Mouse (Mus musculus): ENCODE data around the gene Ceacam10.

Ceacam10 gene

DNA sequence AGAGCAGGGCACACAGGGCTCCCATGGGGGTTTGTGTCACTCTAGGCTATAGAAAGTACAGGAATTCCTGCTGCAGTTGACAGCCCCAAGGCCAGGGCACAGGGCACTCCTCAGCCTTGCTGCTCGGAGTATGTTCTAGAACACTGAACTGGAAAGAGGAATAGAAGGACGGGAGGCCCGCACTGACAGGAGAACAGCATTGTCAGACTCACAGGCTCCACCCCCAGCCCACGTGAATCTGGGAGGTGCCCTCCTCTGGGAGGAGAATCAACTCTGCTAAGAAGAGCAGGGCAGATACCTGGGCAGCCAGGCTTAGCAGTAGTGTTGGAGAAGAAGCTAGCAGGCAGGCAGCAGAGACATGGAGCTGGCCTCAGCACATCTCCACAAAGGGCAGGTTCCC is at the start of gene Ceacam10:
TSS of gene Ceacam10 (plus strand) at position 289 of the 400 bp plus-strand sequence.
- peak; percentile 55 for DNase-seq (ENCODE audit: low read depth, low spot score)

GRCm38 (mm10) chr7:24735970-24736670 is 40.9 kb upstream of the Ceacam10 start:
- DNase-seq (ENCODE audit: low read depth, low spot score), result peak; percentile 13

GRCm38 (mm10) chr7:24750695-24751094 is 26.3 kb upstream of the Ceacam10 start:
- no peak for DNase-seq (ENCODE audit: low read depth, low spot score)

- DNase-seq (ENCODE audit: low read depth, low spot score), result no peak
These were observed 25.4 kb upstream of the Ceacam10 start for GRCm38 (mm10) chr7:24751610-24752009.

DNA sequence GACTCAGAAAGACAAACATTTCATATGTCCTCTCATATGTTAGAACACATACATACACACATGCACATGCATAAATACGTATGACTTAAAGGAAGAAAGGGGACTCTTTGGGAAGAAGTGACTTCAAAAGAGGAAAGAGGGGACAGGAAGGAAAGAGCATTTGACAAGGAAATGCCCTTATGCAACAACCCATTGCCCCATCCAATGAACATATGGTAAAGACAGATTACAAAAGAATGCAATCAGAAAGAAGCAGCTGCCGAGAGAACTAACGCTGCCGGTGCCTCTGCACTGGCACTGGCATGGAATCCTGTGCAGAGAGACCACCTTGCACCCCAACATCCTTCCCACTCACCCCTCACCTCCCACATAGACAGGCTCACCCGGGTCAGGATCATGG is 23.5 kb upstream of the Ceacam10 start:
- no peak for DNase-seq (ENCODE audit: low read depth, low spot score)

DNA sequence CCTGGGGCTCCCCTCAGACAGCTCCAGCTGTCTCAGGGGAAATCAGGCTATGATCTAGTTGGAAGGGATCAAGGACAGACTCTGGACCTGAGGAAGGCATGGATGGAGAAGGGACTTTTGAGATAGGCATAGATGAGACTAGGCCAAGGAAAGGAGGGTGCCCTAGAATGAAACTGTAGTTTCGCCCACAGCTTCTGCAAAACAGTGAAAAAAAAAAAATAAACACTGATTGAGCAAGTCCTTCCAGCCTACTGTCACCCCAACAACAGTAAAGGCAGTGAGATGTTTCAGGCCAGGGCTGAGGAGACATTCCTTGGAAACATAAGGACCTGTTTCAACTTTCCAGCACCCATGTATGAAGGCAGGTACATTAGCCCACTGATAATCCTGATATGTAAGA is 18.5 kb upstream of the Ceacam10 start:
- no peak for DNase-seq (ENCODE audit: low read depth, low spot score)

DNA sequence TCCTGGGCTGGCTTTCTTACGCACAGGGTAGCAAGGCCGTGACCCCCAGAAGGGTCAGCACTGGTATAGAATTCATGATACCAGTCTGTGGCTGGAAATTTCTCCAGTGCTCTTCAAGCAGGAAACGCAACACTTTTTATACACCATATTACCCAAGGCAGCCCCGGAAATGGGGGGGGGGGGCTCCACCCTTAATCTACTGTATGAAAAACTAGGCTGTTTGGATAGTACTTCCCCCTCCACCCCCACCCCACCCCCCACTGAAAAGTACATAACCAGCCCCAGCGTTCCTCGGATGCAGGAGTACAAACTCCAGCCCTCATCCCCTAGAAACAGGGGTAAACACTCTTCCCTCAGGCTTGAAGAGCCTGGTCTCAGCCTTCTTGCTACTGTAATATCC is 16.8 kb upstream of the Ceacam10 start, which contains the start of gene Cd177:
TSS of gene Cd177 (minus strand) at position 101 of the 400 bp plus-strand sequence.
- DNase-seq (ENCODE audit: low read depth, low spot score), result no peak

DNA sequence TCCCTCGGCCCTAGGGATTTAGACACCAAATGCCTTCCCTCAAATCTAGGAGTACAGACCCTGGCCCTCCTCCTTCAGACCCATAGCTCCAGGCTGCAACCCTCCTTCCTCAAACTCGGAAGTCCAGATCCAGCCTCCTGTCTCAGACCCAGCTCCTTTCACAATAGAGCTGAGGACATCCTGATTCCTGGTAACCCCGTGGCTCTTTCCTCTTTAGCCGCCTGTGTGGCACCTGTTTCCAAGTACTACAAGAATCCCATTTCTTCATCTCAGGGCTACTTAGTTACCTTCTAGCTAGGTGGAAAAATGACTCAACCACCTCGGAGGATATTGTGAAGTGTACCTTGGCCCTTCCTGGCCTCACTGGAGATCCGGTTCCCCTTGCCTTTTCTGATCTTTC is 15.8 kb upstream of the Ceacam10 start:
- DNase-seq (ENCODE audit: low read depth, low spot score), result no peak

- no peak for DNase-seq (ENCODE audit: low read depth, low spot score)
These were observed 14.4 kb upstream of the Ceacam10 start for GRCm38 (mm10) chr7:24762574-24762973.

GRCm38 (mm10) chr7:24771361-24771760 is 5.6 kb upstream of the Ceacam10 start:
- peak; percentile 67 for DNase-seq (ENCODE audit: low read depth, low spot score)

- no peak for DNase-seq (ENCODE audit: low read depth, low spot score)
These were observed 3.0 kb upstream of the Ceacam10 start for GRCm38 (mm10) chr7:24773942-24774535.

DNA sequence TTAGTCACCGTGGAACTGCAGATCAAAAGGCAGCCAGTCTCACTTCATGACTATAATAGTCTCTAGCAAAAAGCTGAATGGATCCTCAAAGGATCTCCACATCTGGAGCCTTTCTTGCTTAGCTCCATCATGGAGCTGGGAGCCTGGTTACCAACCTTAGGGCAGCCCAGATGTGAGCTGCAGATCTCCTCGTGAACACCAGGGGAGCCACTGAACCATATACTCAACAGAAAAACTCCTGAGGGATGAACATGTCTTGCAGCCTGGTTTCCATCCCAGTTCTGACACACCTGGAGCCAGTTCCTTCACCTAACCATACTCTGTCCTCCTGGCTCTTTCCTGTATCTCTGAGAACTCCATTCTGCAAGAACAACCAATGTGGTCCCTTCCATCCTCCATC is 861 bp upstream of the Ceacam10 start:
- peak; percentile 45 for DNase-seq (ENCODE audit: low read depth, low spot score)

GRCm38 (mm10) chr7:24797918-24798317 is 20.9 kb downstream of the Ceacam10 start:
- DNase-seq (ENCODE audit: low read depth, low spot score), result peak; percentile 28

DNA sequence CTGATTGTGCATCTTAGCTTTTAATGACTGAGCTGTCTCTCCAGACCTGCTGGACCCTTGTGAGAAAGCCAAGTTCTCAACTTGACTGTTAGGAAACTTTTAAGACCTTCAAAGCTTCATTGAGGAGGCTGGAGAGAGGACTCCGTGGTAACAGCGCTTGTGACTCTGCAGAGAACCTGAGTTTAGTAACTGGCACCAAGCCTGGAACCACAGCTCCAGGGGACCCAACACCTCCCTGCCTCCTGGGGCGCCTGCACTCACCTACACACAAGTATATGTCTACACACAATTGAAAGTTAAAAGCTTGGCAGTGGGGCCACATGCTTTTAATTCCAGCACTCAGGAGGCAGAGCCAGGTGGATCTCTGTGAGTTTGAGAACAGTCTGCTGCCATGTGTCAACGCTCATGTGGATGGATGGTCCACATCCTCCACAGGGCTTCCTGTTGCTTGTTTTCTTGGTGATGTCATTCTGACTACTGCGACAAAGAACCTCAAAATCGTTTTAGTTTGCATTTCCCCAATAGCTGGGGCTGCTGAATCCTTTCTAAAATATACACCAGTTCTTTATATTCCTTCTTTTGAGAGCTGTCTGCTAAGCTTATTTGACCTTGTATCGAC is 25.3 kb downstream of the Ceacam10 start:
- DNase-seq (ENCODE audit: low read depth, low spot score), result no peak

DNA sequence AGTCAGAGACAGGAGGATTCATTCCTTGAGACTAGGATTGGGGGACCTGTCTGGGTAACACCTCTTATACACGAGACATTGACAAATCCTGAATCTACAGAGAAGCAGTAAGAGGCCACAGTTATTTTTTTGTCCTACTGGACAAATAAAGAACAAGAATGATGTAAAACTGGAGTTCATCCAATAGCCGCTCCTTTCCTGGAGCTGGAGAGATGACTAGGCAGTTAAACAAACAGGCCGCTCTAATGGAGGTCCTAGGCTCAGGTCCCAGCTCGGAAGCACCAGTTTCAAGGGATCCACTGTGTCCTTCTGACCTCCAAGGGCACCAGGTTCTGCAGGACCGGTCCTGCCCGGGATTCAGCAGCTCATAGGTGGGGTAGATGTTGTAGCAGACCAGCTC is 27.8 kb downstream of the Ceacam10 start:
- DNase-seq (ENCODE audit: low read depth, low spot score), result peak; percentile 8

- peak; percentile 86 for DNase-seq (ENCODE audit: low read depth, low spot score)
These were observed 32.0 kb downstream of the Ceacam10 start for GRCm38 (mm10) chr7:24809041-24809440.

- DNase-seq (ENCODE audit: low read depth, low spot score), result peak; percentile 82
These were observed 40.5 kb downstream of the Ceacam10 start for GRCm38 (mm10) chr7:24817502-24817901.

DNA sequence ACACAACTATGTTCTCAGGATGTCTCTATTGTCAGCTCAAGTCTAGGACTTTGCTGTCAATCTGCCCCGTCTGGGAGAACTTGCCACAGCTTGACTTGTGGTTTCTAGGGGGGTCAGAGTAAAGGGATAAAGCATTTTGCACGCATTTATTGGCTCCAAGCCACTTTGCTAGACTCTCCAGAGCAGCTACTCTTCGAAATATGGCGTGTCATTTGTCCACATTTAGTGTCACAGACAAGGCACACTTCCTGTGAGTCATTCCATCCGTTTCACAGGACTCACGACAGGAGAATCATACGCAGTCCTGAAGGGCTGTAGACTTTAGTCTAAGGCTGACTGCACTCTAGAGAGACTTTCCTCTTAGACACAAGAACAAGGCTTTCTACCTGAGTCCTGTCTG is 47.4 kb downstream of the Ceacam10 start:
- DNase-seq (ENCODE audit: low read depth, low spot score), result no peak

DNA sequence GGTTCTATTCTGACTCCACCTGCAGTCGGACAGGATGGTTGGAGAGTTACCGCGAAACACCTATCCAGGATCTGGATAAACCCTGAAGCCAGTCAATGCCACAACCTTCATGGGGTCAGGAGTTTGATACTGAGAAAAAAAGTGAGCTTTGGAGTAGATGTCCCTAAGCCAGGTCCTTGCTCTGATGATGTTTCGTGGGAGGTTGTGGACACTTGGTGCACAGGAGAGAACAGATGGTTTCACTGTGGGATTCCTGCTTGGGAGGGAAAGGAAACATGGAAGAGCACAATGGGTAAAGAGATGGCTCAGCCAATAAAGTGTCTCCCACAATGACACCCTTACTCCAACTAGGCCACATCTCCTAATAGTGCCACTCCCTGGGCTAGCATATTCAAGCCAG is 50.2 kb downstream of the Ceacam10 start:
- DNase-seq (ENCODE audit: low read depth, low spot score), result no peak

Measured in R1 (cell line).